Mouse (Mus musculus): Measurements from ENCODE around the gene Ints1. TPM values are rescaled to one million over a fixed set of nuclear protein-coding genes. Genes with fewer than 3 reads are reported as not detected.
A peak's percentile ranks its signal among the peaks of the same experiment; 100 is the strongest.

The Ints1 gene
- total and polyA plus RNA-seq, 3 experiments: 77.9 to 89.2 TPM; not detected in 1

DNA sequence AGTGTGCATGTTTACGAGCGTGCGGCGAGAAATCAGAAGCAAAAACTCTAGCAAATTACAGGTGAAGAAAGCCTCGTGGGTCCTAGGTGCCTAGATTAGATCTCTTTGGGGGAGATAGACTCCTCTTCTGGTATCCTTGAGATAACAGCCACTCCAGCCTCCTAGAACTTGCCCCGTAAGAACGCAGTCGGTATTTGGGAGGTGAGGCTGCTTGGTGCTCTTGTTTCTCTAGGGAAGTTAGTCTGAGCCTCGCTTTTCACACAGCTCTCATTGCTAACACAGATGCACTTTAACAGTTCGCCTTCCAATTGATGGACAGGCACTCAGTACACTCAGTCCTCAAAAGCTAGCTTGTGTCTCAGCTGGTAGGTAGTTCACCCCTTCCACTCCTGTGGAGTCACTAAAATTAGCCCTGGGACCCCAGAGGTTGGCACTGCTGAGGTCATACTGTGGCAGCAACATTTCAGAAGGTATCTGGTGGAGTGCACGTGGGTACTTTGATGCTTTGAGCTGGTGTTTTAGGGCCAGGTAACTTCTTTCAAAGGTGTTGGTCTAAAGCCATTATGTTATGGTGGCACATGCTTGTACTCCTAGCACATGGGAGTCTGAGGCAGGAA lies 16.8 kb upstream of the Ints1 start:
- H3K4me3 ChIP-seq (ENCODE audit: control insufficient read depth in 1 of 2, insufficient read depth in 1 of 2, low read depth in 2 of 2, low read length in 2 of 2): peak overlapping the region; percentile 78 to 94
- H3K9me3 ChIP-seq (replicated peaks; ENCODE audit: insufficient read depth, low read length): no peaks in the 10 kb centered on the region
- peaks cover 7 to 20% of the 10 kb centered on the region in 2 experiments for H3K4me1 ChIP-seq (ENCODE audit: control insufficient read depth in 1 of 2, insufficient read depth in 2 of 2, low read length in 2 of 2)
- peak; percentile 63 for DNase-seq (ENCODE audit: low read depth, low spot score)
- H3K36me3 ChIP-seq (ENCODE audit: control insufficient read depth in 1 of 2, insufficient read depth in 2 of 2, low read length in 2 of 2): peaks cover 0 to 12% of the 10 kb centered on the region in 2 experiments; a peak in 3 of 4 replicates
- no peak for TF ChIP-seq ZKSCAN1 (IDR thresholded peaks at IDR 0.05; ENCODE audit: low read depth, low read length)
- TF ChIP-seq MXI1 (IDR thresholded peaks at IDR 0.05; ENCODE audit: low read depth, low read length): peak; percentile 17; the same call in 1 of the 2 replicates
- no peak for TF ChIP-seq JUND (IDR thresholded peaks at IDR 0.05; ENCODE audit: low read depth, low read length)
- peak; percentile 4; the same call in 1 of the 2 replicates for TF ChIP-seq SIN3A (IDR thresholded peaks at IDR 0.05; ENCODE audit: low read length)
- peak; percentile 41 for TF ChIP-seq GATA1 (IDR thresholded peaks at IDR 0.05; ENCODE audit: low read depth, low read length)
- H3K9ac ChIP-seq (ENCODE audit: control insufficient read depth, low read depth, low read length, poor library complexity, severe bottlenecking): peak overlapping the region; percentile 97
- peaks cover 58% of the 10 kb centered on the region for H3K79me2 ChIP-seq (ENCODE audit: control insufficient read depth, insufficient read depth, low read length, poor library complexity)
- peak overlapping the region; percentile 91 for H3K27ac ChIP-seq (ENCODE audit: control insufficient read depth, low read depth, low read length)
- no peaks in the 10 kb centered on the region for H3K27me3 ChIP-seq (ENCODE audit: control insufficient read depth in 1 of 2, insufficient read depth in 2 of 2, low read length in 2 of 2)

DNA sequence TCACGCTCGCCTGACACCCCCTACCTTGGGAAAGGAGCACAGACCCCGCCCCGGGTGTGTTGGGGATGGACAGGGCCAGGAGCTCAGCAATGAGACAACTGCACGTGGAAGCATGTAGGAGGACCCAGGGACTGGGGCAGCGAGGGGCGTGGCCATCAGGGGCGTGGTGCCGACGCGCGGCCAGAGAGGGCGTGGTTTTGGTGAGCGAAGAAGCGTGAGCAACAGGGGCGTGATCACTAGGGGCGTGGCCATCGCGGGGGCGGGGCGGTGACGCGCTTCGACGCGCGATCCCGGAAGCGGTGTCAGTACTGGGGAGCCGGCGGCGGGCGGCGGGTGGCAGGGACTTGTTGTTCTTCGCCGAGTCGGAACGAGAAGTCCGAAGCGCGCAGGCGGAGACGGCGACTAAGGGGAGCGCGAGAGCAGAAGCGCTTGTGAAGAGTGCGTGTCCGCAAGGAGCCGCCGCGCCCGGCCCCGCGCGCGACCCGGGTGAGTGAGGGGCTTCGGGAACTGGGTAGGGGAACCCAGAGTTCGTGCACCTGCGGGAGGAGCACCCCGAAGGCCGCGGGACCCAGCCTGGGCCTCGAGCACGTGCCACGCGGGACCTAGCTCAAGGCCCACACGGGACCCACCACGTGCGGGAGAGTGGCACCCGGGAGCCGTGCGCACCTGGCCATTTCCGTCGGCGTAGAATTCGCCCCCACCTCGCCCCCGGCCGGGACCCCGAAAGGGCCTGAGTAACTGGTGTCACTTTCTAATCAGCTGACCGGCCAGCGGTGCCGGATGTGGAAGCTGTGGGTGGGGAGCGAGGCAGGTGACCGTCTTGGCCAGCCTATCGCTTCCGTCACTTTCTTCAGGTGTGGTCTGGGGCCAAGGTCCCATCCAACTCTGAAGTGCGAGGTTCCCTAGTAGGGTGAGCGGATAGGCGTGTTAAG lies 16.0 kb upstream of the Ints1 start, which contains the start of gene Mafk:
Mafk (plus strand) TSS at position 287 of the 932 bp plus-strand sequence.
- Histone ChIP-seq H3K9me3 (replicated peaks; ENCODE audit: insufficient read depth, low read length) (no peaks in the 10 kb centered on the region), H3K36me3 (ENCODE audit: control insufficient read depth in 1 of 2, insufficient read depth in 2 of 2, low read length in 2 of 2) (peaks cover 0 to 12% of the 10 kb centered on the region in 2 experiments; a peak in 3 of 4 replicates), H3K27ac (ENCODE audit: control insufficient read depth, low read depth, low read length) (peak within 1 kb of the TSS; percentile 91), H3K9ac (ENCODE audit: control insufficient read depth, low read depth, low read length, poor library complexity, severe bottlenecking) (peak within 1 kb of the TSS; percentile 97), H3K79me2 (ENCODE audit: control insufficient read depth, insufficient read depth, low read length, poor library complexity) (peaks cover 50% of the 10 kb centered on the region), H3K27me3 (ENCODE audit: control insufficient read depth in 1 of 2, insufficient read depth in 2 of 2, low read length in 2 of 2) (no peaks in the 10 kb centered on the region), H3K4me3 (ENCODE audit: control insufficient read depth in 1 of 2, insufficient read depth in 1 of 2, low read depth in 2 of 2, low read length in 2 of 2) (peak within 1 kb of the TSS; percentile 78 to 94), H3K4me1 (ENCODE audit: control insufficient read depth in 1 of 2, insufficient read depth in 2 of 2, low read length in 2 of 2) (peaks cover 7 to 20% of the 10 kb centered on the region in 2 experiments)
- peak; percentile 98 for DNase-seq (ENCODE audit: low read depth, low spot score)
- TF ChIP-seq POLR2A (IDR thresholded peaks at IDR 0.05; ENCODE audit: control insufficient read depth in 1 of 2, insufficient read depth in 1 of 2, low read depth in 1 of 2, low read length in 2 of 2, poor library complexity in 1 of 2) (peak; percentile 71 to 88), GABPA (IDR thresholded peaks at IDR 0.05; ENCODE audit: low read depth, low read length) (no peak), MAX (IDR thresholded peaks at IDR 0.05; ENCODE audit: low read length) (peak; percentile 80), ETS1 (IDR thresholded peaks at IDR 0.05; ENCODE audit: low read depth, low read length) (peak; percentile 55), TAL1 (IDR thresholded peaks at IDR 0.05; ENCODE audit: low read length) (no peak), GATA1 (IDR thresholded peaks at IDR 0.05; ENCODE audit: low read depth, low read length) (no peak), CHD1 (IDR thresholded peaks at IDR 0.05; ENCODE audit: low read depth, low read length) (no peak; the same call in 1 of the 2 replicates), CTCF (IDR thresholded peaks at IDR 0.05 in 2 of 3, conservative IDR thresholded peaks at IDR 0.05 in 1 of 3; ENCODE audit: control insufficient read depth in 1 of 3, insufficient read depth in 1 of 3, low read depth in 2 of 3, low read length in 3 of 3, poor library complexity in 1 of 3, severe bottlenecking in 1 of 3) (no peak), KAT2A (conservative IDR thresholded peaks at IDR 0.05; ENCODE audit: low read depth, low read length) (no peak; the same call in 1 of the 2 replicates), MEF2A (IDR thresholded peaks at IDR 0.05; ENCODE audit: extremely low read depth, insufficient replicate concordance, low read depth, low read length, poor library complexity, severe bottlenecking) (no peak), POLR2AphosphoS2 (IDR thresholded peaks at IDR 0.05; ENCODE audit: low read length) (peak; percentile 84), USF1 (IDR thresholded peaks at IDR 0.05; ENCODE audit: low read depth, low read length) (peak; percentile 55), NELFE (IDR thresholded peaks at IDR 0.05; ENCODE audit: low read depth, low read length) (peak; percentile 91), SIN3A (IDR thresholded peaks at IDR 0.05; ENCODE audit: low read length) (peak; percentile 97), MAZ (IDR thresholded peaks at IDR 0.05; ENCODE audit: low read depth, low read length) (no peak), HCFC1 (IDR thresholded peaks at IDR 0.05; ENCODE audit: low read depth, low read length) (peak; percentile 78), TCF12 (IDR thresholded peaks at IDR 0.05; ENCODE audit: low read depth, low read length) (peak; percentile 76), BHLHE40 (IDR thresholded peaks at IDR 0.05; ENCODE audit: borderline replicate concordance, low read depth, low read length) (peak; percentile 59; the same call in 1 of the 2 replicates), JUND (IDR thresholded peaks at IDR 0.05; ENCODE audit: low read depth, low read length) (no peak), MAFK (IDR thresholded peaks at IDR 0.05; ENCODE audit: borderline replicate concordance, low read depth, low read length) (no peak), CHD2 (IDR thresholded peaks at IDR 0.05; ENCODE audit: low read length) (no peak), MXI1 (IDR thresholded peaks at IDR 0.05; ENCODE audit: low read depth, low read length) (peak; percentile 98), TBP (IDR thresholded peaks at IDR 0.05; ENCODE audit: low read depth, low read length) (peak; percentile 69; the same call in 1 of the 2 replicates), USF2 (IDR thresholded peaks at IDR 0.05; ENCODE audit: borderline replicate concordance in 1 of 2, insufficient read depth in 1 of 2, low read depth in 1 of 2, low read length in 2 of 2) (no peak), MYB (IDR thresholded peaks at IDR 0.05; ENCODE audit: low read depth, low read length) (no peak), E2F4 (IDR thresholded peaks at IDR 0.05; ENCODE audit: borderline replicate concordance, low read depth, low read length) (no peak)

Measured in MEL (cell line).